In the genomic region with DNA sequence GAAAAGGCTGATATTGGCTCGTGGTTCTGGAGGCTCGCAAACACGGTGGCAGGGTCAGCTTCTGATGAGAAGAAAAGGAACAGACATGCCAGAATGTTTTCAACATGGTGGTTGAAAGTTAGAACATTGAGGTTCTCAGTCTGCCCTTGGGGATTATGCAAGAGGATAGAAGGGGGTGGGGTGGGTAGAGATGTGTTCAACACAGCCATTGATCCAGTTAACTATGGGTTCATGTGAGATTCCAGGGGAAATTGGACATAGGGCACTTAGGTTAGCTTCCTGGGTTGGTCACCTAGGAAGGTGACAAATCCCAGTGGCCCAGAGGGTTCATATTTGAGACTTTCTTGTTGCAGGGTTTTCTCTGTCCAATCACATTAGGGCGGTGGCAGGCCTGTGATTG, we compare ENCODE assay signal across 16 mouse cellular contexts.
A peak's percentile ranks its signal among the peaks of the same experiment; 100 is the strongest.
DNase-seq lines count a peak whose midpoint lies in the region; ATAC-seq and TF ChIP-seq lines count a peak whose summit lies in the region.
"Had no signal": no experiment of that assay in that cellular context is flagged by ENCODE, and none has a peak within 500 bp of the region (broad histone marks: within the 10 kb centered on the region; RNA-seq: fewer than 3 reads in every experiment).

No protein-coding gene starts in this region.

- 0 out of 2 replicates have a peak overlapping the region, but pooled peaks have one; percentile 22 for H3K27ac ChIP-seq in liver, postnatal 0 days (ENCODE audit: low read depth)
- peak overlapping the region; percentile 58; the same call in 1 of the 2 replicates for H3K27ac ChIP-seq in stomach, embryonic 16.5 days (ENCODE audit: low read length)
- no peak overlapping the region for H3K27ac ChIP-seq in stomach, postnatal 0 days (replicated peaks)
- H3K27ac ChIP-seq: forebrain, embryonic 13.5 days; forebrain, embryonic 15.5 days had no signal

- no peak overlapping the region for H3K4me3 ChIP-seq in liver, postnatal 0 days (ENCODE audit: low read depth, low read length)
- H3K4me3 ChIP-seq in stomach, embryonic 16.5 days (replicated peaks; ENCODE audit: low read length) = no peak overlapping the region
- H3K4me3 ChIP-seq in stomach, postnatal 0 days (ENCODE audit: low read depth, low read length) = no peak overlapping the region
- H3K4me3 ChIP-seq: embryonic facial prominence, embryonic 10.5 days; embryonic facial prominence, embryonic 12.5 days; forebrain, embryonic 13.5 days; forebrain, embryonic 15.5 days had no signal

- H3K9me3 ChIP-seq in liver, postnatal 0 days (ENCODE audit: low read length) = no peaks in the 10 kb centered on the region
- H3K9me3 ChIP-seq in stomach, embryonic 16.5 days (replicated peaks; ENCODE audit: control insufficient read depth, low read length) = no peaks in the 10 kb centered on the region
- no peaks in the 10 kb centered on the region for H3K9me3 ChIP-seq in stomach, postnatal 0 days (ENCODE audit: control insufficient read depth, low read length)
- H3K9me3 ChIP-seq: embryonic facial prominence, embryonic 10.5 days; embryonic facial prominence, embryonic 12.5 days; forebrain, embryonic 13.5 days; forebrain, embryonic 15.5 days had no signal

- no peak overlapping the region for H3K4me2 ChIP-seq in liver, postnatal 0 days (ENCODE audit: low read depth, low read length)
- no peak overlapping the region for H3K4me2 ChIP-seq in stomach, embryonic 16.5 days (ENCODE audit: low read depth, low read length)
- H3K4me2 ChIP-seq in stomach, postnatal 0 days (replicated peaks; ENCODE audit: low read depth) = no peak overlapping the region
- H3K4me2 ChIP-seq: embryonic facial prominence, embryonic 12.5 days; forebrain, embryonic 13.5 days; forebrain, embryonic 15.5 days had no signal

- H3K4me1 ChIP-seq in liver, postnatal 0 days (ENCODE audit: insufficient read depth) = peaks cover 30% of the 10 kb centered on the region
- peaks cover 19% of the 10 kb centered on the region for H3K4me1 ChIP-seq in stomach, embryonic 16.5 days (ENCODE audit: control insufficient read depth, insufficient read depth, low read length)
- peaks cover 11% of the 10 kb centered on the region; the same call in 1 of the 2 replicates for H3K4me1 ChIP-seq in stomach, postnatal 0 days (replicated peaks; ENCODE audit: control insufficient read depth, insufficient read depth)

- 80% methylated on average over 4 of the region's 4 CpGs for WGBS in liver, postnatal 0 days (ENCODE audit: insufficient replicate concordance)
- 90% methylated on average over 4 of the region's 4 CpGs for WGBS in stomach, embryonic 16.5 days
- 78% methylated on average over 4 of the region's 4 CpGs for WGBS in stomach, postnatal 0 days

- no peak overlapping the region for H3K9ac ChIP-seq in liver, postnatal 0 days (replicated peaks)
- H3K9ac ChIP-seq in stomach, embryonic 16.5 days (ENCODE audit: low read length) = no peak overlapping the region
- H3K9ac ChIP-seq in stomach, postnatal 0 days (ENCODE audit: low read length) = no peak overlapping the region
- H3K9ac ChIP-seq: embryonic facial prominence, embryonic 12.5 days; forebrain, embryonic 13.5 days; forebrain, embryonic 15.5 days; forebrain, postnatal 0 days had no signal

- peak; percentile 75 for ATAC-seq in liver, postnatal 0 days
- no peak for ATAC-seq in stomach, embryonic 16.5 days (ENCODE audit: insufficient read depth, low FRiP score)
- no peak for ATAC-seq in stomach, postnatal 0 days (ENCODE audit: low FRiP score, low TSS enrichment)
- ATAC-seq: forebrain, embryonic 13.5 days; forebrain, embryonic 15.5 days; forebrain, postnatal 0 days had no signal

- H3K27me3 ChIP-seq in liver, postnatal 0 days (ENCODE audit: insufficient read depth, low read length) = no peaks in the 10 kb centered on the region
- no peaks in the 10 kb centered on the region for H3K27me3 ChIP-seq in stomach, embryonic 16.5 days (ENCODE audit: control insufficient read depth, insufficient read depth, low read length)
- no peaks in the 10 kb centered on the region for H3K27me3 ChIP-seq in stomach, postnatal 0 days (ENCODE audit: control insufficient read depth, insufficient read depth, low read length)
- H3K27me3 ChIP-seq: embryonic facial prominence, embryonic 12.5 days; forebrain, embryonic 13.5 days; forebrain, embryonic 15.5 days had no signal

- TF ChIP-seq CTCF in liver, postnatal 0 days (IDR thresholded peaks at IDR 0.05; ENCODE audit: low read depth) = no peak
- no peak for TF ChIP-seq CTCF in stomach, postnatal 0 days (IDR thresholded peaks at IDR 0.05; ENCODE audit: low read depth)

- no peak for DNase-seq in liver, postnatal 0 days
- no peak for DNase-seq in liver
- DNase-seq in stomach, postnatal 0 days (ENCODE audit: low spot score) = no peak
- DNase-seq in lung, postnatal 25 days (ENCODE audit: low spot score) = no peak
- DNase-seq: adrenal gland, postnatal 10 days; cerebellum, adult 11-12 months; cerebellum, adult 2 months; cerebellum, adult 9-10 months; cerebellum, postnatal 10 days; cerebellum, postnatal 25 days; forebrain, postnatal 0 days had no signal

- no peaks in the 10 kb centered on the region for H3K36me3 ChIP-seq in liver, postnatal 0 days (replicated peaks; ENCODE audit: insufficient read depth, low read length)
- H3K36me3 ChIP-seq in stomach, embryonic 16.5 days (ENCODE audit: control insufficient read depth, insufficient read depth, low read length) = no peaks in the 10 kb centered on the region
- no peaks in the 10 kb centered on the region for H3K36me3 ChIP-seq in stomach, postnatal 0 days (ENCODE audit: control insufficient read depth, insufficient read depth, low read length)
- H3K36me3 ChIP-seq: embryonic facial prominence, embryonic 10.5 days; embryonic facial prominence, embryonic 12.5 days; forebrain, embryonic 15.5 days had no signal

- TF ChIP-seq EP300 in liver, postnatal 0 days (IDR thresholded peaks at IDR 0.05; ENCODE audit: low read depth) = peak; percentile 71; the same call in 1 of the 2 replicates
- no peak for TF ChIP-seq EP300 in stomach, postnatal 0 days (optimal IDR thresholded peaks at IDR 0.05)
